Mouse (Mus musculus) midbrain, embryonic 16.5 days (tissue): Measurements from ENCODE around the gene Acot12. TPM values are rescaled to one million over a fixed set of nuclear protein-coding genes. Genes with fewer than 3 reads are reported as not detected.

Experiments
- ATAC-seq: fragments of 200-750 bp; cut with Nextera tagmentation; 2 replicates; pipeline ENCODE4 v1.8.0; 2017; ENCODE audit warnings: moderate TSS enrichment
- H3K27ac ChIP-seq: fragments of 300-500 bp; sonication (generic); 2 replicates; pipeline ENCODE4 v1.5.1; 2014; ENCODE audit warnings: mild to moderate bottlenecking, low read length, mixed read lengths
- H3K27me3 ChIP-seq: fragments of 300-500 bp; sonication (generic); 2 replicates; pipeline ENCODE4 v1.6.1; 2014; ENCODE audit warnings: low read depth, low read length, mixed read lengths; ENCODE audit not compliant: control insufficient read depth, insufficient read depth
- H3K36me3 ChIP-seq: fragments of 300-500 bp; sonication (generic); 2 replicates; pipeline ENCODE4 v1.6.1; 2014; ENCODE audit warnings: mild to moderate bottlenecking, low read length, moderate library complexity, mixed read lengths; ENCODE audit not compliant: control insufficient read depth, insufficient read depth
- H3K4me1 ChIP-seq: fragments of 300-500 bp; sonication (generic); 2 replicates; pipeline ENCODE4 v1.6.1; 2014; ENCODE audit warnings: mild to moderate bottlenecking, low read length, mixed read lengths; ENCODE audit not compliant: control insufficient read depth, insufficient read depth
- H3K4me2 ChIP-seq: fragments of 300-500 bp; sonication (generic); 2 replicates; pipeline ENCODE4 v1.6.1; 2014; ENCODE audit warnings: mild to moderate bottlenecking, low read length, mixed read lengths
- H3K4me3 ChIP-seq: fragments of 300-500 bp; sonication (generic); 2 replicates; pipeline ENCODE4 v1.5.1; 2014; ENCODE audit warnings: low read depth, mild to moderate bottlenecking, low read length, moderate library complexity, mixed read lengths
- H3K9ac ChIP-seq: fragments of 300-500 bp; sonication (generic); 2 replicates; pipeline ENCODE4 v1.6.1; 2014; ENCODE audit warnings: low read depth, low read length, mixed read lengths
- H3K9me3 ChIP-seq: fragments of 300-500 bp; sonication (generic); replicated peaks from 2 replicates; pipeline ENCODE4 v1.6.1; 2014; ENCODE audit warnings: mild to moderate bottlenecking, low read length, mixed read lengths; ENCODE audit not compliant: control insufficient read depth, poor library complexity, severe bottlenecking
- WGBS: fragments of 180-500 bp; shearing (Covaris S2); extraction: QIAGEN DNeasy Blood & Tissue Kit; methylation state at CpG from one replicate; pipeline ENCODE4 v1.1.7; 2014; 5-methylcytosine and 5-hydroxymethylcytosine counted together
- polyA plus RNA-seq: library from polyadenylated mRNA; unstranded; fragments of >200 nt; fragmentation: Nextera tagmentation; extraction: Ambion mirVana; gene quantifications from 2 replicates; pipeline ENCODE4 v1.2.1, GENCODE M21; 2015

Gene Acot12
- polyA plus RNA-seq, 1 experiment from 2014 or later: 0.10 TPM

DNA sequence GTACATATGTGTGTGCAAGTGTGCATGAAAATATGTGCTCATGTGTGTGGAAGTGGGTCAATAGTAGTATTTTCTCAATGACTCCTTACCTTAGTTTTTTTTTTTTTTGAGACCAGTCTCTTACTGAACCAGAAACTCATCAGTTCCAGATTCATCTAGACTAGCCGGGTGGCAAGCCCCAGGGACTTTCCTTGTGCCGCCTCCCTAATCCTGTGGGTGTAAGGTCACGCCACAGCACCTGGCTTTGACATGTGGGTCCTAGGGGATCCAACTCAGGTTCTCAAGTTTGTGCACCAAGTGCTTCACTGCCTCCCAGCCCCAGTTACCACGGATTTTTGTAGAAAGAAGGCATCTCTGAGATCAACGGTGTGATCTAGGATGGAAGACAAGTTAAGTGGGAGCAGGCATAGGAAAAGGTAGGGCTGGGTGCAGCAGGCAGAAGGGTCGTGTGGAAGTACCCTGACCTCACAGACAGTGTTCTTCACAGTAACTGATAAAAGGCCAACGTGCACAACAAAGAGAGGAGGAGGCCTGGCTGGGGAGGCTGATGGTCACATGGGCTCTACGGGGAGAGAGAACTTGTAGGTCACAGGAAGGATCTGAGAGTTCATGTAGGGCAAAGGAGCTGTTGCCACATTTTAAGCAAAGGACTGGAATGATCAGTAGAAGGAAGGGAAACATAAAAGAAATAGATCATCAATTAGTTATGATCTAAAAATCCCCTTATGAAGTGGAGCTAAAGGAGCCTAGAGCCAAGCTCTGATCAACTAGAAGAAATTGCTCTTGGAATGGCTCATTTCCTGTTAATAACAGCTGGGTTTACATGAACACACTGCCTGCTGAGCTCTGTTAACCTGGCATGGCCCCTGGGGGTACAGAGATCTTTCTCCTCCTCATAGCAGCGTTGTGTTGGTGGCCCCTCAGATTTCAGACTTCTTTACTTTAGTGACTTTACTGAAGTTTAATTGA is 27.7 kb downstream of the Acot12 start:
- no peaks in the 10 kb centered on the region for H3K9me3 ChIP-seq
- 77% methylated on average over 9 of the region's 9 CpGs for WGBS
- no peaks in the 10 kb centered on the region for H3K36me3 ChIP-seq
- H3K27me3 ChIP-seq: no peaks in the 10 kb centered on the region
- no peak overlapping the region for H3K9ac ChIP-seq
- H3K4me1 ChIP-seq: no peaks in the 10 kb centered on the region
- no peak overlapping the region for H3K4me2 ChIP-seq
- no peak overlapping the region for H3K4me3 ChIP-seq
- no peak for ATAC-seq
- H3K27ac ChIP-seq: no peak overlapping the region

DNA sequence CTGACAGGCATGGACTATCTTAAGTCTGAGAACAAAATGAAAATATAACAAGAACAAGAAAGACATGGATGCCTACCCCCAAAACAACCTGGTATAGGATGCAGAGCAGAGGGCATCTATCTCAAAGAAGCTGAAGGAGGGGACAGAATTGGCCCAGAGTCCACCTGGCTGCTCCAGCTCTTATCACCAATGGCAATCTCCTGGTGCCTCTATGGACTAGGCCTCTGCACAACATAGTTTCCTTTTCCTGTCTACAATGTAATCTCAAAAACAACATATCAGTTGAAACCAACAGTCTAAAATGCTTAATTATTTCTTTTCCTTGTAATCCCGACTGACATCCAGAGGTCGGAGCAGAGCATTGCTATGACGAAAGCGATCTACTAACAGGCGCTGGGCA is 36.8 kb downstream of the Acot12 start:
- ATAC-seq: no peak
- Histone ChIP-seq H3K9me3 (no peaks in the 10 kb centered on the region), H3K36me3 (no peaks in the 10 kb centered on the region), H3K4me1 (no peaks in the 10 kb centered on the region), H3K27ac (no peak overlapping the region), H3K27me3 (no peaks in the 10 kb centered on the region), H3K9ac (no peak overlapping the region), H3K4me2 (no peak overlapping the region), H3K4me3 (no peak overlapping the region)
- 97% methylated on average over 5 of the region's 5 CpGs for WGBS

DNA sequence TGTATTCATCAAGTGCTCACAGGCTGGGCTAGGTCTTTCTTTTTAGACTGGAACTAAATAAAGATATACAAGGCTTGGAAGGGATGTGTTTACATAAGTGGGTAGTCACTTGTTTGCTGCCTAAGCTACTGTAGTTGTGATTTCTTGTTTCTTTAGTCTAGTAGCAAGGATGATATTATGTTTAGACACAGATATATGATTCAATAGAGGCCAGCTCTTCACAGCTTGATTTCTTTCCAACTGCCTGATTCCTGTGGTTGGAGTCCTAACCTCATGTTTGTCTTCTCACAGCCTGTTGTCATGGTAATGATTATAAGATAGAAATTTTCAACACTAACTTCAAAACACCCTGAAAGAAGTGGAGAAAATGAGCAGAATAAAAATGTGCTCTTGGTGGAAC is 38.6 kb downstream of the Acot12 start:
- Histone ChIP-seq H3K4me2 (no peak overlapping the region), H3K9ac (no peak overlapping the region), H3K4me3 (no peak overlapping the region), H3K27me3 (no peaks in the 10 kb centered on the region), H3K27ac (no peak overlapping the region), H3K36me3 (no peaks in the 10 kb centered on the region), H3K4me1 (no peaks in the 10 kb centered on the region), H3K9me3 (no peaks in the 10 kb centered on the region)
- ATAC-seq: no peak

DNA sequence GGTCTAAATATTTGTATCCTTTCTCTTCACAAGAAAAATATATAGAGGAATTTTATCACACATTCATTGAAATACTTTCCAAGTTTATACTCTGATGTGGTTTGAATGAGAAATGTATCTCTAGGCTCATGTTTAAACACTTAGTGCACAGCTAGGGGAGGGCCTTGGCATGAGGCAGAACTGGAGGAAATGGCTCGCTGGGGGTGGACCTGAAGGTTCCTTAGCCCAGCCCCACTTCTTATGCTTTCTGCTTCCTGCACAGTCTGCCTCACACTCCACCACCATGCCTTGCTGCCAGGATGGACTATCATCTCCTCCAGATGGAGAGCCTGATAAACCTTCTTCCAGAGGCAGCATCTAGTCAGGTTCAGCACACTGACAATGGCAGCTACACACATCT is 50.7 kb downstream of the Acot12 start:
- peaks cover 19% of the 10 kb centered on the region for H3K36me3 ChIP-seq
- WGBS: 89% methylated on average over 1 of the region's 1 CpGs
- no peak overlapping the region for H3K27ac ChIP-seq
- H3K27me3 ChIP-seq: no peaks in the 10 kb centered on the region
- H3K9ac ChIP-seq: no peak overlapping the region
- no peaks in the 10 kb centered on the region for H3K9me3 ChIP-seq
- no peak overlapping the region for H3K4me3 ChIP-seq
- no peak overlapping the region for H3K4me2 ChIP-seq
- ATAC-seq: no peak
- no peaks in the 10 kb centered on the region for H3K4me1 ChIP-seq

DNA sequence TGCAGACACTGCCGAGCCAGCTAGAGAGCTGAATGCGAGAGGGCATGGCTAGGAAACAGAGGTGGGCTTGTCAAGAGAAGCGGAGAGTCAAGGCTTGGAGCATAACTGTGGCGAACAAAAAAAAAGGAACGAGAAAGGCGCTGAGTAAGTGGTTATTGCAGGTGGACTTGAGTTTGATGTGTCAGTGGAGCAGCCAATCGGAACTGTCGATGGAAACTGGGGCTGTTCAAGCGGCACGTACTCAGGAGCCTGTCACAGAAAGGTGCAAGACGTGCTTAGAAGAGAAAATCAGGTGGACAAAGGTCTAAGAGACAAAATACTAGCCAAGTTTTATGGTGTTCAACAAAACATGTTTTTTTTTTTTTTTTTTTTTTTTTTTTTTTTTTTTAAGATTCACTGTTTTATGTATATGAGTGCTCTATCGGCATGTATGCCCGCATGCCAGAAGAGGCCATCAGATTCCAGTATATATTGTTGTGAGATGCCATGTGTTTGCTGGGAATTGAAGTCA is 53.7 kb downstream of the Acot12 start:
- H3K9me3 ChIP-seq: no peaks in the 10 kb centered on the region
- WGBS: 96% methylated on average over 13 of the region's 13 CpGs
- H3K36me3 ChIP-seq: peaks cover 35% of the 10 kb centered on the region
- H3K4me2 ChIP-seq: no peak overlapping the region
- no peaks in the 10 kb centered on the region for H3K4me1 ChIP-seq
- no peaks in the 10 kb centered on the region for H3K27me3 ChIP-seq
- H3K4me3 ChIP-seq: no peak overlapping the region
- no peak for ATAC-seq
- no peak overlapping the region for H3K27ac ChIP-seq
- no peak overlapping the region for H3K9ac ChIP-seq

DNA sequence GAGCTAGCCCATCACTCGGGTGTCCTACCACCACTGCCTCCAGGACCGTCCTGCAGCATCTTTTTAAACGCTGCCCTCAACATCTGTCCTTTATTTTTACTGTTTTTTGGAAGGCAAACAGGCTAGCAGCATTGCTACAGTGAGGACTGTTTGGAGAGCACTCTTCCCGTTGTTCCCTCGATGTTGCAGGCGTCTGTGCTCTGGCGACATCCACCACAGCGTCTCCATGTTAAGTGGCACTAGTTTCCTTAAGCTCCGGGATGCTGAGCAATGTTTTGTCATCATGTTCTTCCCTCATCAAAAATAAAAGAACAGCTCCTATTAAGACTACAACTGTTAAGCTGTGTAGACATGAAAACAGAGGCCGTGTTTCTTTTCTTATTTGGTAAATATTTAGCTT is 54.3 kb downstream of the Acot12 start:
- H3K9me3 ChIP-seq: no peaks in the 10 kb centered on the region
- peaks cover 39% of the 10 kb centered on the region for H3K36me3 ChIP-seq
- no peak for ATAC-seq
- H3K27me3 ChIP-seq: no peaks in the 10 kb centered on the region
- no peak overlapping the region for H3K4me3 ChIP-seq
- no peaks in the 10 kb centered on the region for H3K4me1 ChIP-seq
- no peak overlapping the region for H3K9ac ChIP-seq
- no peak overlapping the region for H3K27ac ChIP-seq
- 96% methylated on average over 10 of the region's 10 CpGs for WGBS
- no peak overlapping the region for H3K4me2 ChIP-seq

DNA sequence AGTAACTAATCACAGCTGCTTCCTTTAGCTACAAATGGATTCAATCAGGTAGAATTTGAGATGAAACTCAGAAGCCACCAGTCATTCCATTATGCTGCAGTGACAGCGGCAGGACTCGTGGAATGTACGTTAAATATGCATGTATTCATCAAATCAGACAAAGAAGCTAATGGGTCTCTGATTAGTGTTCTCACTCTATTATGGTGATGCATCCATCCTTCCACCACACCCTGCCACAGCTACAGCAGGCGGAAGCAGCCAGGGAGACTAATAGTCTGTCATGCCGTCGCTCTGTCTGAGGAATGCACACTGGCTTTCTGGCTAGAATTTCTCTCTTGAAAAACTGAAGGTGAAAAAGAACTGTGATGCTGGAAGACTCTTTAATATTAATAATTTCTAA is 54.7 kb downstream of the Acot12 start:
- H3K36me3 ChIP-seq: peaks cover 41% of the 10 kb centered on the region
- whole genome bisulfite sequencing: 84% methylated on average over 6 of the region's 6 CpGs
- H3K9ac ChIP-seq: no peak overlapping the region
- H3K27me3 ChIP-seq: no peaks in the 10 kb centered on the region
- H3K4me1 ChIP-seq: no peaks in the 10 kb centered on the region
- ATAC-seq: no peak
- H3K9me3 ChIP-seq: no peaks in the 10 kb centered on the region
- H3K4me2 ChIP-seq: no peak overlapping the region
- no peak overlapping the region for H3K4me3 ChIP-seq
- no peak overlapping the region for H3K27ac ChIP-seq

DNA sequence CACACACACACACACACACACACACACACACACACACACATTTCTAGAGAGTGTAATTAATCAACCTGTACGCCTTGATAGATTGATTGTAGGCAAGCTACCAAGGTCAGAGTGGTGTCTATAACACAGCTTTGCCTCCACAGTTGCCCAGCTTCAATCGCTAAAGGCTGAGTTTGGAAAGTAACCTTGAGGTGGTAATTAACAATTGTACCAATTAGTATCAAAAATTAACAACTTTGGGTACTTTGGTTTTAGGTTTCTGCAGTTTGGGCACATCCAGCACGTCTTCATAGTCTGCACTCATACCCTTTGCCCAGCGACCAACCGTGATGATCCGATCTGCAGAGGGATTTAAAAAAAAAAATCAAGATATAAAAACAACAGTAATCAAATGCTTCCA is 55.6 kb downstream of the Acot12 start:
- WGBS: 93% methylated on average over 6 of the region's 6 CpGs
- Histone ChIP-seq H3K4me1 (no peaks in the 10 kb centered on the region), H3K4me3 (no peak overlapping the region), H3K9ac (no peak overlapping the region), H3K27me3 (no peaks in the 10 kb centered on the region), H3K4me2 (no peak overlapping the region), H3K27ac (no peak overlapping the region), H3K36me3 (peaks cover 41% of the 10 kb centered on the region), H3K9me3 (no peaks in the 10 kb centered on the region)
- ATAC-seq: no peak

DNA sequence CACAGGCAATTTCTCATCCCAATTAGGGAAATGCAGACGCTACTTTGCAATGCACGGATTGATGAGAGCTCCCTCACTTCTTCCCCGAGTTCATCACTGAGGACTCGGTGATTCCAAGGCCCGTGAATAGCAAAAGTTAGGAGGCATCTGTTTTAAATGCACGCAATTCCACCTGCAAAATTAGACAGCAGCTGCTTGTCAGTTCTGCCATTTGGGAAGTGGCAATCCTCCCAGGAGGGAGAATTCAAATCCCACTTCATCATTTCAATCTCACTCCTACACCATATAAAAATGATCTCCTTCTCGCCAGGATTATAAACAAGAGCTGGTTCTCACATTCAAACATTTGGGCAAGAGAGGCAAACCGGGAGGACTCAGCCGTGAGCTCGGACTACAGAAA is 56.1 kb downstream of the Acot12 start:
- no peak overlapping the region for H3K4me3 ChIP-seq
- no peaks in the 10 kb centered on the region for H3K27me3 ChIP-seq
- no peak overlapping the region for H3K4me2 ChIP-seq
- H3K27ac ChIP-seq: no peak overlapping the region
- no peak for ATAC-seq
- WGBS: 95% methylated on average over 10 of the region's 10 CpGs
- H3K9ac ChIP-seq: no peak overlapping the region
- H3K4me1 ChIP-seq: no peaks in the 10 kb centered on the region
- peaks cover 41% of the 10 kb centered on the region for H3K36me3 ChIP-seq
- no peaks in the 10 kb centered on the region for H3K9me3 ChIP-seq
